9 mouse cellular contexts compared by ENCODE assay signal in genomic region chr19:5608707-5609106, GRCm38 (mm10). TPM values are rescaled to one million over a fixed set of nuclear protein-coding genes. Genes with fewer than 3 reads are reported as not detected.
A peak's percentile ranks its signal among the peaks of the same experiment; 100 is the strongest.
DNase-seq lines count a peak whose midpoint lies in the region; ATAC-seq and TF ChIP-seq lines count a peak whose summit lies in the region.
"Had no signal": no experiment of that assay in that cellular context is flagged by ENCODE, and none has a peak within 500 bp of the region (broad histone marks: within the 10 kb centered on the region; RNA-seq: fewer than 3 reads in every experiment).

No protein-coding gene starts in this region.

- peak overlapping the region; percentile 72 for H3K4me3 ChIP-seq in layer of hippocampus, adult 2 months
- H3K4me3 ChIP-seq in embryonic fibroblast, embryonic 13.5 days (ENCODE audit: insufficient read depth, low read length), result peak overlapping the region; percentile 52
- H3K4me3 ChIP-seq in intestine, embryonic 15.5 days (replicated peaks), result no peak overlapping the region; the same call in 1 of the 2 replicates
- peak overlapping the region; percentile 58 for H3K4me3 ChIP-seq in neural tube, embryonic 13.5 days

- TF ChIP-seq POLR2A in embryonic fibroblast, embryonic 13.5 days (IDR thresholded peaks at IDR 0.05; ENCODE audit: low read depth, low read length), result no peak

- H3K36me3 ChIP-seq in intestine, embryonic 15.5 days, result peaks cover 39% of the 10 kb centered on the region
- peaks cover 52% of the 10 kb centered on the region for H3K36me3 ChIP-seq in neural tube, embryonic 13.5 days

- no peaks in the 10 kb centered on the region for H3K9me3 ChIP-seq in intestine, embryonic 15.5 days
- H3K9me3 ChIP-seq in neural tube, embryonic 13.5 days, result no peaks in the 10 kb centered on the region

- ATAC-seq in intestine, embryonic 15.5 days, result no peak
- no peak for ATAC-seq in neural tube, embryonic 13.5 days (ENCODE audit: low read depth)

- peak overlapping the region; percentile 79 for H3K9ac ChIP-seq in intestine, embryonic 15.5 days
- H3K9ac ChIP-seq in neural tube, embryonic 13.5 days, result peak overlapping the region; percentile 85

- H3K4me2 ChIP-seq in intestine, embryonic 15.5 days (replicated peaks), result peak overlapping the region; percentile 65
- peak overlapping the region; percentile 76 for H3K4me2 ChIP-seq in neural tube, embryonic 13.5 days

- peak overlapping the region; percentile 100 for H3K27ac ChIP-seq in layer of hippocampus, adult 2 months
- no peak overlapping the region for H3K27ac ChIP-seq in embryonic fibroblast, embryonic 13.5 days (ENCODE audit: insufficient read depth, low read length)
- H3K27ac ChIP-seq in intestine, embryonic 15.5 days, result no peak overlapping the region
- H3K27ac ChIP-seq in neural tube, embryonic 13.5 days (replicated peaks), result peak overlapping the region; percentile 98

- no peaks in the 10 kb centered on the region for H3K4me1 ChIP-seq in embryonic fibroblast, embryonic 13.5 days (ENCODE audit: control insufficient read depth, insufficient read depth, low read length)
- peaks cover 9% of the 10 kb centered on the region; the same call in 1 of the 2 replicates for H3K4me1 ChIP-seq in intestine, embryonic 15.5 days (replicated peaks)
- H3K4me1 ChIP-seq in neural tube, embryonic 13.5 days (replicated peaks), result peaks cover 34% of the 10 kb centered on the region

- DNase-seq in layer of hippocampus, adult 2 months (ENCODE audit: low spot score in 2 of 2), result no peak
- DNase-seq in layer of hippocampus, postnatal 14 days (ENCODE audit: low spot score in 2 of 2), result no peak
- no peak for DNase-seq in urinary bladder, postnatal 25 days (ENCODE audit: low spot score)
- DNase-seq in left cerebral cortex, postnatal 14 days (ENCODE audit: low spot score in 2 of 2), result no peak
- DNase-seq in spleen, adult 12 weeks (ENCODE audit: low spot score), result no peak

- WGBS in intestine, embryonic 15.5 days, result 92% methylated on average over 13 of the region's 13 CpGs
- 93% methylated on average over 13 of the region's 13 CpGs for WGBS in neural tube, embryonic 13.5 days

- intact Hi-C loops in left cerebral cortex, postnatal 14 days (cut with DNase I), result no loop called here

- no peaks in the 10 kb centered on the region for H3K27me3 ChIP-seq in intestine, embryonic 15.5 days (replicated peaks)
- H3K27me3 ChIP-seq in neural tube, embryonic 13.5 days, result peaks cover 5% of the 10 kb centered on the region; the same call in 1 of the 2 replicates

- no peak for TF ChIP-seq CTCF in layer of hippocampus, adult 2 months (conservative IDR thresholded peaks at IDR 0.05)
- no peak for TF ChIP-seq CTCF in embryonic fibroblast, embryonic 13.5 days (IDR thresholded peaks at IDR 0.05; ENCODE audit: borderline replicate concordance, insufficient read depth, low read length)

RNA-seq across cellular contexts. Expression of gene Kat5, which starts 1.3 kb away (rescaled TPM):
- total RNA-seq in layer of hippocampus, adult 2 months (2021), result 10 to 100 TPM; 82.8 to 93.0 TPM
- total RNA-seq in layer of hippocampus, postnatal 14 days (2021), result 10 to 100 TPM; 83.3 to 83.5 TPM
- 41.4 and 46.4 TPM in 2 replicates for polyA plus RNA-seq in embryonic fibroblast, embryonic 13.5 days (2011; ENCODE audit: insufficient read length, low read depth, missing spikeins)
- 44.1 and 47.3 TPM in 2 replicates for polyA plus RNA-seq in intestine, embryonic 15.5 days (2015; fragmentation: Nextera tagmentation; extraction: Ambion mirVana)
- 72.3 and 77.2 TPM in 2 replicates for polyA plus RNA-seq in neural tube, embryonic 13.5 days (2015; fragmentation: Nextera tagmentation; extraction: Ambion mirVana)
- 10 to 100 TPM; 76.1 to 81.7 TPM for total RNA-seq in left cerebral cortex, postnatal 14 days (2021)

RNA-seq across cellular contexts. Expression of gene Rnaseh2c, which starts 7.0 kb away (rescaled TPM):
- 10 to 100 TPM; 80.0 to 88.2 TPM for total RNA-seq in layer of hippocampus, adult 2 months (2021)
- 10 to 100 TPM; 84.4 to 90.5 TPM for total RNA-seq in layer of hippocampus, postnatal 14 days (2021)
- polyA plus RNA-seq in embryonic fibroblast, embryonic 13.5 days (2011; ENCODE audit: insufficient read length, low read depth, missing spikeins), result 36.9 and 38.5 TPM in 2 replicates
- 128 and 149 TPM in 2 replicates for polyA plus RNA-seq in intestine, embryonic 15.5 days (2015; fragmentation: Nextera tagmentation; extraction: Ambion mirVana)
- polyA plus RNA-seq in neural tube, embryonic 13.5 days (2015; fragmentation: Nextera tagmentation; extraction: Ambion mirVana), result 79.2 and 87.8 TPM in 2 replicates
- 10 to 100 TPM; 83.1 to 98.5 TPM for total RNA-seq in left cerebral cortex, postnatal 14 days (2021)

RNA-seq across cellular contexts. Expression of gene Rela, which starts 28.6 kb away (rescaled TPM):
- total RNA-seq in layer of hippocampus, adult 2 months (2021), result 10 to 100 TPM; 20.6 to 21.0 TPM
- total RNA-seq in layer of hippocampus, postnatal 14 days (2021), result 10 to 100 TPM; 21.0 to 26.7 TPM
- polyA plus RNA-seq in embryonic fibroblast, embryonic 13.5 days (2011; ENCODE audit: insufficient read length, low read depth, missing spikeins), result 53.6 and 62.3 TPM in 2 replicates
- polyA plus RNA-seq in intestine, embryonic 15.5 days (2015; fragmentation: Nextera tagmentation; extraction: Ambion mirVana), result 43.0 and 43.3 TPM in 2 replicates
- 33.8 and 36.5 TPM in 2 replicates for polyA plus RNA-seq in neural tube, embryonic 13.5 days (2015; fragmentation: Nextera tagmentation; extraction: Ambion mirVana)
- total RNA-seq in left cerebral cortex, postnatal 14 days (2021), result 10 to 100 TPM; 22.0 to 23.9 TPM

RNA-seq across cellular contexts. Expression of gene Ap5b1, which starts 40.9 kb away (rescaled TPM):
- 1 to 10 TPM; 6.8 to 7.4 TPM for total RNA-seq in layer of hippocampus, adult 2 months (2021)
- 1 to 10 TPM; 7.1 to 8.8 TPM for total RNA-seq in layer of hippocampus, postnatal 14 days (2021)
- 3.1 and 3.2 TPM in 2 replicates for polyA plus RNA-seq in embryonic fibroblast, embryonic 13.5 days (2011; ENCODE audit: insufficient read length, low read depth, missing spikeins)
- 7.9 and 9.9 TPM in 2 replicates for polyA plus RNA-seq in intestine, embryonic 15.5 days (2015; fragmentation: Nextera tagmentation; extraction: Ambion mirVana)
- polyA plus RNA-seq in neural tube, embryonic 13.5 days (2015; fragmentation: Nextera tagmentation; extraction: Ambion mirVana), result 2.9 and 3.5 TPM in 2 replicates
- 1 to 10 TPM; 7.4 to 8.2 TPM for total RNA-seq in left cerebral cortex, postnatal 14 days (2021)

RNA-seq across cellular contexts. Expression of gene Ovol1, which starts 48.3 kb away (rescaled TPM):
- not detected for total RNA-seq in layer of hippocampus, adult 2 months (2021)
- not detected for total RNA-seq in layer of hippocampus, postnatal 14 days (2021)
- not detected in 2 replicates for polyA plus RNA-seq in embryonic fibroblast, embryonic 13.5 days (2011; ENCODE audit: insufficient read length, low read depth, missing spikeins)
- 19.3 TPM in 2 replicates for polyA plus RNA-seq in intestine, embryonic 15.5 days (2015; fragmentation: Nextera tagmentation; extraction: Ambion mirVana)
- polyA plus RNA-seq in neural tube, embryonic 13.5 days (2015; fragmentation: Nextera tagmentation; extraction: Ambion mirVana), result 0.11 TPM in 1 of 2 replicates, not detected in the other
- total RNA-seq in left cerebral cortex, postnatal 14 days (2021), result not detected
- total RNA-seq: gastrocnemius, postnatal 4 days had no signal

Comparison
In these comparisons a context has a peak if more than half of its experiments do, and no peak if none do; other contexts are left out.
1. H3K27ac ChIP-seq: peak in layer of hippocampus, adult 2 months (single experiment) and neural tube, embryonic 13.5 days (single experiment); none in embryonic fibroblast, embryonic 13.5 days (single experiment) and intestine, embryonic 15.5 days (single experiment).